Mouse (Mus musculus): ENCODE measurements around the gene Camk2d.

The Camk2d gene

GRCm38 (mm10) chr3:126612748-126613509 is 16.8 kb downstream of the Camk2d start:
- DNase-seq = peak; percentile 60

DNA sequence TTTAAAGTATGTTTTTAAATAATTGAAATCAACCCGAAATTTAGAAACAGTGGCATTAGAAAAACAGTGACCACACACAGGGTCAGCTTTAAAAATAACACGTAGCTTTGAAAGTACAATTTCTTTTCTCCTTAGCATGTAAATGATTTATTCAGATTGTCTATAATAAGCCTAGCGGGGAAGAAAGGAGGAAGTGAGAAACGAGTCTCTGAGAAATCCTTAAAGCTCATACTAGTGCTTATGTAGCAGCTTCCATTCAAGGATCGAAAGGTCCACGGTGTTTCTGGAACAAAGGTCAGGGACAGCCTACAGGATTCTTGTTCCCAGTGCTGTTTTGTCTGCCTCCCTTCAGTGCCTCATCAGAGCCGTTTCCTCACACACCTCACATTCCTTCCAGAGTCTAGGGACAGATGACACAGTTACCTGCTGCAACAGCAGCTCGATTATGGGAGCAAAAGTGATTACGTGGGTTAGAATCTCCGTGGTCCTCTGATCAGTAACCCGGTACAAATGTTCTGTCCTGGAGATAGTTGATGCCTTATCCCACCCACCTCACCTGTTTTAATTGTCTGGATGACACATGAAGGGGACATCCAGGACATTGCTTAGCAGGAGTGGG is 17.5 kb downstream of the Camk2d start:
- no peak for DNase-seq

DNA sequence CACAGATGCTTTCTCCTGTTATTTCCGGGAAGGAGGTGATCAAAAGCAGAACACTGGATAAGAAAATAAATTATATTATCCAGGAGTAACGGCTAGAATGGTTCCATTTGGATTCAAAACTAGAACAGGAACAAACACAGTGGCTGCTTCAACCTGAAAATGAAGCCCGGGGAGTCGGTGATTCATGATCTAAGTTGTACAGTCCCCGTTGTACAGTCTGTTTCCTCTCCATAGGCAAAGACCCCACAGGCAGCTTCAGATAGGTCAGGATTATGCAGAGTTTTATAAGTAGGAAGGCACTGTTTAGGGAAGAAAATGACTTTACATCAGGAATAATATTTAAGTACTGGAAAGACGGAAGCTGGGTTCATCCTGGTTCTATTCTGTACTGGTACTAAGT is 19.2 kb downstream of the Camk2d start:
- DNase-seq = no peak

- DNase-seq = no peak
These were observed 24.1 kb downstream of the Camk2d start for GRCm38 (mm10) chr3:126620152-126620551.

DNA sequence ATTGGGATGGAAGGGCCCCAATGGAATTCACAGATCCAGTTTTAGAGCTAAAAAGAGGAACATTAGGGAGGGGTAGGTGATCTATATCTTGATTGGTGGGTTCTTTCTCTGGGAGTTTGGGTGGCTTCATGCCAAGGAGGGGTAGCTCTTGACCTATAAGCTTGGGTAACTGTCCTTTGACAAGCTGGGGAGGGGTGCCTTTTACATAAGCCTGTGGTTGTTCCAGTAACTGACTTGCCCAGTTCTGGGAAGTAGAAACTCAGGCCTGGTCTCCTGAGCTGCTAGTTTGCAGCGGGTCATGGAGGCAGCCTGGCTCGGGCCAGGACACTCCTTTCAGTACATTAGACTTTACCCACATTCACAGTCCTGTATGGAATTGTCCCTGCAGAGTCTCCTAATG is 26.4 kb downstream of the Camk2d start:
- peak; percentile 56 for DNase-seq

DNA sequence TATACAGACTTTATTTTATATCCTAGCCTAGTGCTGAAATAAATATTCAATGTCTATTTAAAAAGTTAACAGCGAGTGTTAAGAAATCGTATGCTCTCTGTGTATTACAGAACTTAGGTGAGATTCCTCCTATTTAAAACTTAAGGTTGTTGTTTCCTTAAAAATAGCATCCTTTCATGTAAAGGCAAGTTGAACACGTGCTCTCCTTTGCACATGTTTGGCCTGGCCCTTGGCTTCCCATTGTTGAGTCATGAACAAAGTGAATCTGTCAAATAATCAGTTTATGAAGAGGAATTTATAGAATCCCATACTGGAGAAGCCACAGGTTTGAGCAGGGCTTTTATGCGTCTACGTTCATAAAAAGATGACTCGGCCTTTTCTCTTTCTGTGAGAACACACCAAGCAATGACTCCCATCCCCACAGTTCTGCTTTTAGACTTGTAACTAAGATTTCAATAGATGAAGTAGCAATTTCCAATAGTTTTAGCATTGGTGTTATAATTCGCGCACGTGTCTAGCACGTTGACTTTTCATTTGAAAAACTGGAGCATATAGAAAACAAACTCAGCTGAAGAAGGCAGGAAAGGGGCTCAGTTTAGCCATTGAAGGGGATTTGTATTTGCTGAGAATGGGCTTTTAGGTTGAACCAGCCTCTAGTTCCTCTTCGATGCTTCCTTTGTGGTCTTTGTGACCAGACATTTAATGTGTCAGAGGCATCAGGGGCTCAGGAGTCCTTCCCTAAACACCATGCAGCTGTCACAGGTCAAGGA is 29.1 kb downstream of the Camk2d start:
- DNase-seq = no peak

- no peak for DNase-seq
These were observed 29.6 kb downstream of the Camk2d start for GRCm38 (mm10) chr3:126625764-126626040.

DNA sequence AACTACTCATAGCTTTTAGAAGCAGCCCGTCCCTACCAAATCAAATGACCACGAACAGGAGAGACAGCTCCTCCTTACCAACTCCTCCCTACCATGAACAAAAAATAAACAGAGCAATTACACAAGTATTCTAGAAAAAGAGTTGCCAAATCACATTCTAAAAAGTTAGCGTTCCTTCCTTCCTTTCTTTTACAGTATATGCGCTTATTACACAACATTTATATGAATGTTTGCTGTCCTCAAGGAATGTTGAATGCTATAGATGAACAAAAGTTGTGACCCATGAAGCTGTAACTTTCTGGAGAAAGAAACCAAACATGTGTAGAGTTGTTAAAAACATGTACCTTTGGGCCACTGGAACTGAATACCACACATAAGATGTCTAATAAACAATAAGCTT is 31.9 kb downstream of the Camk2d start:
- no peak for DNase-seq

DNA sequence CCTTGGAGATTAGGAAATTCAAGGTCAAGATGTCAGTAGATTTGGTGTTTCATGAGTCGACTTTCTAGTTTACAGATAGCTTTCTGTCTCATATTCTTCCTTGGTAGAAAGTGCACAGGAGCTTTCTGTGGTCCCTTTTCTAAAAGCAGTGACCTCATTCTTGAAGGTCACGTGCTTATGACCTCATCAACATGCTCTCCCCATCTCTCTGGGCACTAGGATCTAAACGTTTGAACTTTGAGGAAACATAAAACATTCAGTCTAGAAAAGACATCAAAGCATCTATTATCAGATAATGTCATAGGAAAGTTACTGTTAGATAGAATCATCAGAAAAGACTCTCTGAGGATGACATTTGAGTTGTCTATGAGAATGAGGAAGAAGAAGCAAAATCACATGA is 32.3 kb downstream of the Camk2d start:
- DNase-seq = no peak

GRCm38 (mm10) chr3:126629040-126629439 is 32.9 kb downstream of the Camk2d start:
- peak; percentile 45 for DNase-seq

DNA sequence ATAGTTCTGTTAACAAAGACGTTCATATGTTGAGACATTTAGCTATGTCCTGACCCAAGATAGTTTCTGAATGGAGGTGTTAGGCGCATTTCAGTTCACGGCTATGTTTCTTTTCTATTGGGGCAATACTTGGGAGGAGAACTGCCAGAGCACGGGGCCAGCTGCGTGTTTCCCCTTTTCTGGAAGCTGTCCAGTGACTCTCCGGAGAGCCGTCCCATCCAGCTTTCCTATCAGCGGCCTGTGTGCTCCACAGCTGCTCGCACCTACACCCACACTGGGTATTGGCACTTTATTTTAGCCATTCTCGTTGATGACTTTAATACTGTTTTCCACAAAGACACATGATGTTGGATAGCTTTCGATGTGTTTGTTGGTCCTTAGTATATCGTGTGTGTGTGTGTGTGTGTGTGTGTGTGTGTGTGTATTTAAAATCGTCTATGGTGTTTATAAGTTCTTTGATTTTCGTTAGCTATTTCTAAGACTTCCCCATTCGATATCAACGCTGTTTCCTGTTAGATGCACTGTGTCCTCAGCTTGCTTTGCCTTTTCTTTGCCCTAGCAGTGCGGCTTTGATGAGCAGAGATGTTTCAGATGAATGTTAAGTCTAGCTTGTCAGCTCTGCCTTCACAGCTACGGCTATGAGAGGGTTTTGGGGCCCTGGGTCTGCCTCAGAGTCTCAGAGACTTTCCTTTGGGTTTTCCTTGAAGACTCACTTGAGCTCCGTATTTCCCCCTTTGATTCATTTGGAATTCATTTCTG is 34.2 kb downstream of the Camk2d start:
- DNase-seq = peak; percentile 61

DNA sequence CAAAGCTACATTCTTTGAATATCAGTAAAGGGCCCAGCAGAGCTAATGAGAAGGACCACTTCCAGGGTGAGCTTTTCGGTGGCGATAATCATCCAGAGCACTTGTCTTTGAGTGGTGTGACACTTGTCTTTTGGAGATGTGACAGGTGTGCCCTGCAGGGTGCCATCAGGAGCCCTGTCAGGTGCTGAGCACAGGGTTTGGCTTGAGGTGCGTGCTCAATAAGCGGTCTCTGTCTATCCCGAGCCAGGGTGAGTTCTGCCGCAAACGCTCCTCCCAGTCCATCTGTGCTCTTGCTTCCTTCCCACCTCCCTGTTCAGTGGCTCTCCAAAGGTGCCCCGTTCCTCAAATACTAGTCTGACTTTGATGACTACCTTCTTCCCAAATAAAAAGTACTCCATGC is 35.5 kb downstream of the Camk2d start:
- no peak for DNase-seq

- DNase-seq = no peak
These were observed 36.5 kb downstream of the Camk2d start for GRCm38 (mm10) chr3:126632580-126632979.

DNA sequence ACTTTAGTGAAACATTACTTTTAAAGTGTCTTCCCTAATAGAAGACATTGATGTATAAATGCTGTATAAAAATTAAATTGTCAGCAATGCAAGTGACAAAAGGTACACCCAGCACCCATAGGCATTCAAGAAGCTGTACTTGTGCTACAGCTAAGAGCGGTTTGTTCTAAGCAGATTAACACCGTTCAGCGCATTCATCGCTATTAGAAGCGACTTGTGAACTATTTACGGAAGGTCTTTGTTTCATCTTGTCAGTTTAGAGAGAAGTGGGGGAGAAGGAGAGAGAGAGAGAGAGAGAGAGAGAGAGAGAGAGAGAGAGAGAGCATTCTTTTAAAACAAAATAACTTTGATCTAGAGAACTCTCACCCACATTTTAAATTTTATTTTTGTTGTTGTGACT is 38.1 kb downstream of the Camk2d start:
- DNase-seq = no peak

DNA sequence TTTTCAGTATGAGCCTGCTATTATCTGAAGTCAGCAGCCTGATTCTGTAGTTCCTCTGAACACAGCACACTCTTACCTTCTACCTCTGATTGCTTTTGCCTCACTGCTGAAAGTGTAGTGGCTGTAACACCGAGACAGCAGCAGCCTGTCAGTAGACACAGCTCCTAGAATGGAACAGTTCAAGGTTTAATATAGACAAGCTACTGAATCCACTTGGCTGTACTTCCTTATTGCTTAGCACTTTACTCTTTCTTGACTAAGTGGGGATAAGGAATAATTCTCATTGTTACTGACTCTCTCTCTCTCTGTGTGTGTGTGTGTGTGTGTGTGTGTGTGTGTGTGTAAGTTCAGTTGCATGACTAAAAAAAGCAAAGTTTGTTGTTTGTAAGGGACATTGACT is 42.2 kb downstream of the Camk2d start:
- no peak for DNase-seq

GRCm38 (mm10) chr3:126639098-126639513 is 43.0 kb downstream of the Camk2d start:
- peak; percentile 74 for DNase-seq

- DNase-seq = no peak
These were observed 44.5 kb downstream of the Camk2d start for GRCm38 (mm10) chr3:126640443-126641251.

DNA sequence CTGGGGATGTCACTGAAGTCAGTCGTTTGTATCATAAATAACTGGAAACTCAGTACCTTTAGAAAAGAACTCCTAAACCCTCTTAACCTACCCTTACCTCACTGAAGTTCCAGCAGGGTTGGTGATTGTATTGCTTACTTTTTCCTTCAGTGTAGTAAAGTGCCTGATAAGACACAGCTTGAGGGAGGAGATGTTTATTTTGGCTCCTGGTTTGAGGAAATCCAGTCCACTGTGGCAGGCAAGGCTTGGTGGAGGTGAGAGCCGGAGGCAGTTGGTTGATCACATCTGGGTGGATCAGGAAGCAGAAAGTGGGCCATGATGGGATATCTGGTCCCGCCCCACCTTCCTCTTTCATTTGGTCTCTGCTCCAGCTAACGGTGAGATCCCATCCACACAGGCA is 45.3 kb downstream of the Camk2d start:
- peak; percentile 72 for DNase-seq

DNA sequence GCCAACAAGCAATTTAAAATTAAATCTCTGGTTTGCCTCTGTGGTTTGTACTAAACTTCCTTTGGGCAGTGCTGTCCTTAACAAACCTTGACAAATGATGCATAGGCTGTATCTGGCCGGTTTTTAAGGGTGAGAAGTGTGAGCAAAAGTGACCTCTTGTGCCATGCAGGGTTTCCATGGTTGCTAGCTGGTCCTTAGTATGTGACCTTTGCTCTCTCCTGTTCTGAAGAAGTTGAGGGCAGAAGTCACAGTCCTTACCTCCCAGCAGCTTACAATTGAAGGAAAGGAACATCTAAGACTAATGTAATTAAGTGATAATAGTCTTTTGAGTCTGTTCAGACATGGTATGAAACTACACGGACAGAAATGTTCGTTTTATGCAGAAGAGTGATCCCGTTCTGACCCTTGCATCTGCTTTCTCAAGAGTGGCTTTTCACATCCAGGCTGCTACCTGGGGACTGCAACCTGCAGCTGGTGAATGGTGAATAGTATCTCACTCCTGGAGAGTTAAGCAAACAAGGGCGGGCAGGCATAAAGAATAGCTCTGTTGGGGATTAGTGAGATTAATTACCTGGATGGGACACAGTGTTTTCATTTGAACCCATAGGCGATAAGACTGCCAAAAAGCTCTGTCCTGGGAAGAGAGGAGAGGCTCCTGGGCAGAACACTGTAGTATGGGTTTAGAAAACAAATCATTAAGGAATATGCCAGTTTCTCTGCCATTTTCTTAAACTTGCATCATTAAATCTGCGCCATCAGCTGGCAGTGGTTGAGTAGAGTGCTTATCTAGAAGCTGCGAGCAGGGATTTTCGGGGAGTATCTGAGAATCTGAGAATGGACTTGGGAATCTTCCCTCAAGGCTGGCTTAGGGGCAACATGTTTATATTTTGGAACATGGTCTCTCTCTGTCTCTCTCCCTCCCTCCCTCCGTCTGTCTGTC is 47.2 kb downstream of the Camk2d start:
- no peak for DNase-seq

- no peak for DNase-seq
These were observed 54.2 kb downstream of the Camk2d start for GRCm38 (mm10) chr3:126650332-126650731.

DNA sequence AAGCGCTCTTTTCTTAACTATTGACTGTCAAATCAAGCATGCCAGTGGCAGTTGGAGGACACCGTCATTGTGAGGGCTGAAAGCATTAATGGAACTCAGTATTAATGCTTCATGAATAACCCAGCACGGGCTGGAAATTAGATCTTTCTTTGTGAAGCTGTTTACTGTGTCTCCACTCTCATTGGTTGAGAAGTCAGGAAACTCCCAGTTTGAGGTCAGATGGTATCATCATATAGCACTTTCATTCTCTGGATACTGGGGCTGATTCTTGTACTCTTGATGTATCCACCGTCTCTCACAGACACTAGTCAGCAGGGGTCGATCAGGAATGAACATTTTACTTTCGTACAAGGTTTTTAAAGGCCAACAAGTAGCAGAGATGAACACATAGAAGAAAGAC is 54.6 kb downstream of the Camk2d start:
- no peak for DNase-seq
